In the genomic region with DNA sequence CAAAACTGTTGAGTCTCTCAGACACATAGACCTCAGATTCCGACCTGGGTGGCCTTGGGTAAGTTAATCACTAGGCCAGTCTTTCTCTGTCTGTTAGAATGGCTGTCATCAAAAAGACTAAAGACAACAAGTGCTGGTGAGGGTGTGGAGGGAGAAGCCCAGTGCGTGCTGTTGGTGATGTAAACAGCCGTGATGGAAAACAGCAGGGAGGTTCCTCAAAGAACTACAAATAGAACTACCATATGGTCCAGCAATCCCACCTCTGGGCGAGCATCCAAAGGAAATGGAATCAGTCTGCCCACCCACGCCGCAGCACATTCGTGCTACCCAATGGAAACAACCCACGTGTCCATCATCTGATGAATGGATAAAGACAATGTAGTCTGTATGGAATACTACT, we compare ENCODE assay signal across 13 mouse cellular contexts. TPM values are rescaled to one million over a fixed set of nuclear protein-coding genes. Genes with fewer than 3 reads are reported as not detected.
DNase-seq lines count a peak whose midpoint lies in the region; ATAC-seq lines count a peak whose summit lies in the region.
"Had no signal": no experiment of that assay in that cellular context is flagged by ENCODE, and none has a peak within 500 bp of the region (broad histone marks: within the 10 kb centered on the region; RNA-seq: fewer than 3 reads in every experiment).

No protein-coding gene starts in this region.

- no peak overlapping the region for H3K4me3 ChIP-seq in embryonic facial prominence, embryonic 14.5 days (ENCODE audit: low read depth, low read length)
- no peak overlapping the region for H3K4me3 ChIP-seq in embryonic facial prominence, embryonic 10.5 days
- H3K4me3 ChIP-seq: gastrocnemius, adult 2 months; hindbrain, embryonic 15.5 days; liver, embryonic 13.5 days had no signal

- H3K27me3 ChIP-seq in embryonic facial prominence, embryonic 14.5 days (replicated peaks; ENCODE audit: control insufficient read depth, insufficient read depth, low read length) = no peaks in the 10 kb centered on the region
- no peaks in the 10 kb centered on the region for H3K27me3 ChIP-seq in embryonic facial prominence, embryonic 10.5 days (replicated peaks; ENCODE audit: low read depth, poor library complexity, severe bottlenecking)
- H3K27me3 ChIP-seq: hindbrain, embryonic 15.5 days; liver, embryonic 13.5 days had no signal

- intact Hi-C loops in left cerebral cortex, postnatal 10 days (cut with DNase I) = no loop called here

- H3K9ac ChIP-seq in embryonic facial prominence, embryonic 14.5 days (ENCODE audit: low read depth, low read length) = no peak overlapping the region
- H3K9ac ChIP-seq: hindbrain, embryonic 15.5 days; liver, embryonic 13.5 days had no signal

- no peak overlapping the region for H3K4me2 ChIP-seq in embryonic facial prominence, embryonic 14.5 days (ENCODE audit: low read depth, low read length)
- H3K4me2 ChIP-seq: hindbrain, embryonic 15.5 days; liver, embryonic 13.5 days had no signal

- ATAC-seq in embryonic facial prominence, embryonic 14.5 days (ENCODE audit: low read depth) = 0 out of 2 replicates have a peak, but pooled peaks have one; percentile 32
- ATAC-seq in megakaryocyte, adult 5-6 weeks (ENCODE audit: poor library complexity, severe bottlenecking) = no peak

- peak; percentile 41 for DNase-seq in embryonic facial prominence, embryonic 14.5 days (ENCODE audit: low spot score)
- no peak for DNase-seq in embryonic facial prominence, embryonic 10.5 days (ENCODE audit: low spot score)
- peak; percentile 95 for DNase-seq in ZHBTc4 (ENCODE audit: low read depth, low spot score)
- peak; percentile 35 to 42 for DNase-seq in frontal cortex, postnatal 14 days (ENCODE audit: low spot score in 2 of 2)
- peak; percentile 63 to 74 for DNase-seq in left cerebral cortex, postnatal 10 days (ENCODE audit: extremely low spot score in 1 of 2, low spot score in 2 of 2)
- DNase-seq in thymus, adult 18-20 months = no peak
- DNase-seq in kidney, adult 9 months = no peak
- DNase-seq: gastrocnemius, adult 2 months; liver, embryonic 13.5 days had no signal

- no peaks in the 10 kb centered on the region for H3K4me1 ChIP-seq in embryonic facial prominence, embryonic 14.5 days (ENCODE audit: control insufficient read depth, insufficient read depth, low read length)
- 0 out of 2 replicates have a peak, but pooled peaks cover 10% of the 10 kb centered on the region for H3K4me1 ChIP-seq in embryonic facial prominence, embryonic 10.5 days
- H3K4me1 ChIP-seq: hindbrain, embryonic 15.5 days; liver, embryonic 13.5 days had no signal

- H3K36me3 ChIP-seq in embryonic facial prominence, embryonic 14.5 days (ENCODE audit: control insufficient read depth, insufficient read depth, low read length) = no peaks in the 10 kb centered on the region
- no peaks in the 10 kb centered on the region for H3K36me3 ChIP-seq in embryonic facial prominence, embryonic 10.5 days (replicated peaks)
- H3K36me3 ChIP-seq: hindbrain, embryonic 15.5 days; liver, embryonic 13.5 days had no signal

- no peak overlapping the region for H3K27ac ChIP-seq in embryonic facial prominence, embryonic 14.5 days (replicated peaks; ENCODE audit: low read depth, low read length)
- no peak overlapping the region for H3K27ac ChIP-seq in embryonic facial prominence, embryonic 10.5 days (replicated peaks)
- H3K27ac ChIP-seq: gastrocnemius, adult 2 months; hindbrain, embryonic 15.5 days; liver, embryonic 13.5 days had no signal

- no peaks in the 10 kb centered on the region for H3K9me3 ChIP-seq in embryonic facial prominence, embryonic 14.5 days (ENCODE audit: control insufficient read depth, low read length)
- H3K9me3 ChIP-seq in embryonic facial prominence, embryonic 10.5 days = no peaks in the 10 kb centered on the region
- H3K9me3 ChIP-seq: hindbrain, embryonic 15.5 days; liver, embryonic 13.5 days had no signal

- 54% methylated on average over 8 of the region's 8 CpGs for WGBS in embryonic facial prominence, embryonic 14.5 days
- WGBS in embryonic facial prominence, embryonic 10.5 days = 84% methylated on average over 8 of the region's 8 CpGs

RNA-seq across cellular contexts. Expression of a gene that starts 12.5 kb away (rescaled TPM):
- polyA plus RNA-seq in embryonic facial prominence, embryonic 14.5 days (2014; fragmentation: Nextera tagmentation; extraction: Ambion mirVana) = 1.2 and 1.5 TPM in 2 replicates
- polyA plus RNA-seq in embryonic facial prominence, embryonic 10.5 days (2016; fragmentation: Nextera tagmentation; extraction: Ambion mirVana) = 0.12 and 0.13 TPM in 2 replicates
- under 1 TPM; 0.32 to 0.63 TPM for total RNA-seq in left cerebral cortex, postnatal 10 days (2021)
- total RNA-seq in megakaryocyte, adult 5-6 weeks (2015) = not detected in 2 replicates
- total RNA-seq in megakaryocyte, adult 5-6 weeks (2017) = not detected in 2 replicates
- total RNA-seq: monocyte, adult 5-6 weeks had no signal
- polyA plus RNA-seq: liver, embryonic 13.5 days; small intestine, adult 2 months had no signal

Comparison
In these comparisons a context has a peak if more than half of its experiments do, and no peak if none do; other contexts are left out.
1. DNase-seq: peak in embryonic facial prominence, embryonic 14.5 days (single experiment), ZHBTc4 (single experiment), frontal cortex, postnatal 14 days (2 of 2) and left cerebral cortex, postnatal 10 days (2 of 2); none in embryonic facial prominence, embryonic 10.5 days (single experiment), thymus, adult 18-20 months (0 of 2) and kidney, adult 9 months (single experiment).